Mouse (Mus musculus) cerebellum, adult 18-20 months (tissue): ENCODE data around the gene Commd3.

ENCODE experiments used
- DNase-seq, 2 experiments: peaks; one replicate each; pipeline ENCODE4 v3.0.0; 2021

Commd3 gene

DNA sequence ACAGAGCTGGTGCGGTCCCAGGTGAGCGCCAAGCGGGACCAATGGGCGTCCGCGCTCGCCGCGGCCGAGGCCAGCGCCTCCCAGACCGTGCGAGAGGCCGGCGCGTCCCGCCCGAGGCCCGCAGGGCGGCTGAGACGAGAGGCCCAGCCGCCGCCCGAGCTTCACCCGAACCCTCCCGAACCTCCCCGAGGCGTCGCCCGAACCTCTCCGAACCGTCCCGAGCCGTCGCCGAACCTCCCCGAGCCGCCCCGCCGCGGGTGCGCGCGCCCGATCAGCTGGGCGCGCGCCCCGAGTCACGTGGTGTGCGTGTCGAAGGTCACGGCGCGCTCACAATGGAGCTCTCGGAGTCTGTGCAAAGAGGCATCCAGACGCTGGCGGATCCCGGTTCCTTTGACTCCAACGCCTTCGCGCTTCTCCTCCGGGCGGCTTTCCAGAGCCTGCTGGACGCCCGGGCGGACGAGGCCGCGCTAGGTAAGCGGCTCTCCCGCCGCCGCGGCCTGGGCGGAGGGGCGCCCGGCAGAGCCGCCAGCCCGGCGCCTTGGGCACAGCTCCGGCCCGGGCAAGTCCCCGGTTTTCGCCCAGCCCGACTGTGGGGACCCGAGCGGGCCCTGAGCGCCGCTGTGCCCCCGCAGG is at the start of gene Commd3:
TSS of gene Commd3 (plus strand) at position 252 of the 633 bp plus-strand sequence.
- DNase-seq, result peak; percentile 90 to 98

DNA sequence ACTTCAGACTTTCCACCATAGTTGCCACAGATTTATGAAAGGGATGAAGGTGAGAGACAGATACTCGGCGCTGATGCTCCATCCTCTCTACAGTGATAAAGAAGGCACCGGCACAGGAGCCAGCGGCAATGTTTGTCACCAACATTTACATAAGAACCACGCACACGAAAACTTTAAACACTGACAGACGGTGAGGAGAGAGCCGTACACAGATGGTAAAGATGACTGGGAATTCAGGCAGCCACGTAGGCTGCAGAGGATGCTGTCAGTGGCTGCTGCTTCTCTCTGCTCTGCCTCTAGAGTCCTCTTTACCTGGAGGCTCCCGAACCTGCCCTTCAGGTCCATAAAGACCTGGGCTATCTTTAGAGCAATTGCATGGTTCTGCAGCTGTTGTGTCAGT is 49.0 kb upstream of the Commd3 start:
- DNase-seq, result no peak

DNA sequence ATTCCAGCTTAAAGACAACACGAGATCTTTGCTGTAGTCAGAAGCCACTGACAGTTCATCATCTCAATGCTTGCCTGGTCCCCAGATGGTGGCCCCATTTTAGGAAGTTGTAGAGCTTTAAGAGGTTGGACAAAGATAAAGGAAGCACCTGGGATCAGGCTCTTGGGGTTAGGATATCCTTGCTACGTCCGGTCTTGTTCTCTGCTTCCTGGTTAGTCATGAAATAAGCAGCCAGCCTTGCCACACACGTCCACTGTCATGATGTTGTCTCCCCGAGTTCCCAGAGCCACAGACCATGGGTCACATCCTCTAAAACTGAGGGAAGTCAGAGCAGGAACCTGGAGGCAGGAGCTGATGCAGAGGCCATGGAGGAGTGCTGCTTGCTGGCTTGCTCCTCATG is 41.6 kb upstream of the Commd3 start:
- no peak for DNase-seq

DNA sequence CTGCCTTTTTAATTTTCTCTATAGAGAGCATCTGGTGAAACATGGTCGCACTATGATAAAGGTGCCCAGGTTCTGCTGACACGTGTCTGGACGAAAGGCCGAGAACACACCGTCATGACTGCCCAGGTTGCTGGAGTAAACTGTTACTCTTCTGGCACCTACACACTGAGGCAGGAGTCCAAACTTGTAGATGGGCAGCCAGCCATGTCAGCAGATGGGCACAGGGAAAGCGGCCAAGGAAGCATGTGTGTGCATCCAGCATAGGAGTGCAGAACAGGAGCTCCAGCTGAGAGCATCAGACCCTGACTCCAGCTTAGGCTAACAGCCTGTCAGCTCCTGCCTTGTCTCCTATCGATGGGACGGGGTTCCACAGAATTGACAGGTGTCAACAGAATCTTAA is 37.1 kb upstream of the Commd3 start:
- DNase-seq, result peak; percentile 93 to 99

DNA sequence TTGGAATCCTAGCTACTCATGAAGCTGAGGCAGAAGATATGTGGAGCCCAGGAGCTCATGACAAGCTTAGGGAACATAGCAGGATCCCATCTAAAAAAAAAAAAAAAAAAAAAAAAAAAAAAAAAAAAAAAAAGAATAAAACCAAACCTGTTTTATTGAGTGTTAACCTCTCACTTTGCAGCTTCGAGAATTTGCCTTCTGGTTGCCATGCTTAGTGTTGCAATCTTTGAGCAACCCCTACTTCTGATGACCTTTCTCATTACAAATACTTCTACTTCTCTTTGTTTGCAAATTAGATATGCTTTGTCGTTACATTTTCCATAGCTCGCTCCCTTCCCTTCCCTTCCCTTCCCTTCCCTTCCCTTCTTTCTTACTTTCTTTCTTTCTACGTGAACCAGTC is 23.6 kb upstream of the Commd3 start:
- DNase-seq, result no peak

DNA sequence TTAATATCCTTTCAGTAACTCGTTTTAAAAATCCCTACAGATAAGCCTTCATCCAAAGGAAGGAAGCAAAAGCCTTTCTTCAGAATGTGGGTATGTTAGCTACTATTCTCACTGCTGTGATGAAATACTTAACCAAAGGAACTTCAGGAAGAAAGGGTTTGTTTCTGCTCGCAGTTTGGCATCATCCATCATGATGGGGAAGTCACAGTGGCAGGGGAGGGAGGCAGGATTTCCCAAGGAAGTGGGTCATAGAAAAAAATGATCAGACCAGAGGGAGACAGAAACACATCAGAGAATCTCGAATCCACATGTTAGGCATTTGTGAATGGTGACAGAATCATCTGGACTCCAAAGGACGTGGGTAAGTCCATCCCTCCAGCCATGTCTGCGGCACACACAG is 17.4 kb upstream of the Commd3 start:
- no peak for DNase-seq

DNA sequence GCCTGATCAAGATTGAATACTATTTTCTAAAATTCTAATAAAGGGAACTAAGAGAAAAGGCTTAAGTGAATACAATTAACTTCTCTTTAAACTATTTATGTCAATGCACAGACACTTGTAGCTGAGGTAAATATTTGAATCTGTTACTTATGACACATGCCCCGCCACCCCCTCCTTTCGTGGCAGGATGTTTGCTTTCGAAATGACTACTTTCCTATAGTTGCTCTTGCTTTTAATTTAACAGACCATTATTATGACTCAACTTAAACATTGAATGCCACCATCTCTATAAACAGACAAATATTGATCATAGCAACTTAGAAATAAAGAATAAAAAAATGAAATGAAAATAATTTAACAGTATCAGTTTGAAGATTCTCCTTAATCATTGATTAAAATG is 8.2 kb upstream of the Commd3 start:
- DNase-seq, result no peak

DNA sequence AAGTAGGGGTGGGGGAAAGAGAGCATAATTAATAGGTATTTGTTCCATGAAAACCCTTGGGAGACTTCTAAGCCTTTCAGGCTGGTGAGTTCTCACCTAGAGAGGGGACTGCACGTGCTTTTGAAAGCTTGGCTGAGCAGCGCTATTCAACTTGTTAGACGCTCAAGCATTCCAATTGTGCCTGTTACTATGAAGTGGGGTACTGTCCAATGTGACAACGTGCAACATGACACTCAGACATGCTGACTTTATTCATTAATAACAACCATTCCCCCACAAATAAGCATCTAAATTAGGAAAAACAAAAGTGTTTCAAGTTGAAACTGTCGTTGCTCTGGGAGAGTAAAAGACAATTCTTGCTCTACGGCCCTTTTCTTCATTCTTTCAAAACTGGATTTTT is 1.1 kb upstream of the Commd3 start:
- DNase-seq, result no peak

DNA sequence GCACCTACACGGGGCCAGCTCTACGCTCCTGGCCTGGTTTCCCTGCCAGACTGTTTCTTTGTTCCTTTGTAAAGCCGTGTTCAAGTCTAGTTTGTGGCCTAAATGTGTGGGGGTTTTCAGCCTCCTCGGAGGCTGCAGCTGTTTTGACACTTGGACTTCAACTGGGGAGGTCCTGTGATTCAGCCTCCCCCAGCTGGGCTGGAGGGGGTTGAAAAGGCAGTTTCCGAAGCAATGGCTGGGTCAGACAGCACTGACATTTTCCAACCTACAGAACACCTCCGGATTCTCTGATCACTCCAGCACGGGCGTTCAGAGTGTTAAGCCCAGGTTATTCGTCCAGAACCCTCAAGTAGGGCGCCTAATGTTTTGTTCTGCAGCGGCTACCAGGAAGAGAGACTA is 581 bp downstream of the Commd3 start:
- DNase-seq, result peak in 1 of 2 experiments; percentile 23

DNA sequence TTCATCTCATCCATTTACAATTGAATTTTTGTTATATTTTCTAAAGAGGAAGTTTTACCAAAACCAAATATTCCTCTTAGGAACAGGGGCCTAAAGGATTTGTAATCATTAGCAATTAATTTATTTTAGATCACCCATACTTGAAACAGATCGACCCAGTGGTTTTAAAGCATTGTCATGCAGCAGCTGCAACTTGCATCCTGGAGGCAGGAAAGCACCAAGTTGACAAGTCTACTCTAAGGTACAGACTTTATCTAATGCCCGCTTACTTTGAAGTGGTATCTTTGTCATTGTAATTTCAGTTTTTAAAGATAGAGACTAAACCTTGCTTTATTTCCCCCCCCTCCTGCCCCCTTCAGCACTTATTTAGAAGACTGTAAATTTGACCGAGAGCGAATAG is 1.6 kb downstream of the Commd3 start:
- no peak for DNase-seq

DNA sequence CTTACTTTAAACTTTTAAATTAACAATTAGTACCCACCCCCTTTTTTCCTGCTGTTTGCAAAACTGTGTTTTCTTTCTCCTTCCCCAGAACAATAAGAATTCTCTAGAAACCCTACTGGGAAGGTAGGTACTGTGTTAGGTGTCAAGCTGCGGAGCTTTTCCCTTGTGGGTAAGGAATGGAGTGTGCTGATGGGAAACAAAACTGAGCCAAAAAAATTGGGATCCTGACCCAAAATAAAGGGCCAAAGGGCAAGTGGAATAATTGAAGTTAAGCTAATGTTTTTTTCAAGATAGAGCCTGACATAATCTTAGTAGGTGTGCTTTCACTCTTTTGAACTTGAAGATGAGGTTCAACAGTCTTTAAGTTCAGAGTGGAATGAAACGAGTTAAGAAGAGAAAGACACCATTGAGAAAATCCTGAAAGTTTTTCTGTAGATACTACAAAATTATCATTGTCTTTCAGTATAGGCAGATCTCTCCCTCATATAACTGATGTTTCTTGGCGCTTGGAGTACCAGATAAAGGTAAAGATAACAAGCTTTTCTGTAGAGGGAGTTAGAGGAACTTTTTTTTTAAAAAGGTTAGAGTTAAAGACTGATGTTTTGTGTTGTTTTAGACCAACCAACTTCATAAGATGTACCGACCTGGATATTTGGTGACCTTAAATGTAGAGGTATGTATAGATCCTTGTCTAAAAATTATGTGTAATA is 2.2 kb downstream of the Commd3 start:
- DNase-seq, result no peak

DNA sequence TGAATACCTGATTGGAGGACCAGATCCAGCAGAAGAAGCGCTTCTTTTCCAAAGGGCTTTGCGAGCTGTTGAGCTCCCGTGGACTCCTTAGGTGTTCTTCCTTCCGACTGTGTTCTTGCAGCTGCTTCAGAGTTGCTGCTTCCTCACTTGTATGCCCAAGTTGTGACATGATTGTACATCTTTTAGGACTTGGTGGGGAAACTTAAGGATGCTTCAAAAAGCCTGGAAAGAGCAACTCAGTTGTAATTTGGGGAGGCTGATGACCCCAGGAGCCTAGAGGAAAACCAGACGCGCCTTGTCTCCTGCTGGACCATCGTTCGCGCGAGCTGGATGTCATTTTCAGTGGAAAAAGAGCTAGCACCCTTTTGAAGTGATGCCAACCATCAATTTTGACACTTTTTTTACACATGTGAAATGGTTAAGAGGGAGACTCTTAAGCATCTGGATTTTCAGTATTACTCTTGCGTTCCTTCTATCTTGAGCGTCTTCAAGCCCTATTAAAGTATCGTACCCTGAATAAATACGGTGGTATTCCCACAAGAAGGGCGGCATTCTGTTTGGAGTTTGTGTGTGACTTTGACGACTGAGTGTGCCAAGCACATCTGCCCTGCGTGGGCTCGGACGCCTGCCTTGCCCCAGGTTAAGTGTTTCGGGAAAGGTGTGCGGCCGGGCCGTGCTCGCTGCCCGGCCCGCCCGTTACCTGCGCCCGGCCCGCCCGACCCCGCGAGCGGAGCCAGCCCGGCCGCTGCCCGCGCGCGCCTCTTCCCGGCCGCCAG is 3.7 kb downstream of the Commd3 start:
- no peak for DNase-seq

DNA sequence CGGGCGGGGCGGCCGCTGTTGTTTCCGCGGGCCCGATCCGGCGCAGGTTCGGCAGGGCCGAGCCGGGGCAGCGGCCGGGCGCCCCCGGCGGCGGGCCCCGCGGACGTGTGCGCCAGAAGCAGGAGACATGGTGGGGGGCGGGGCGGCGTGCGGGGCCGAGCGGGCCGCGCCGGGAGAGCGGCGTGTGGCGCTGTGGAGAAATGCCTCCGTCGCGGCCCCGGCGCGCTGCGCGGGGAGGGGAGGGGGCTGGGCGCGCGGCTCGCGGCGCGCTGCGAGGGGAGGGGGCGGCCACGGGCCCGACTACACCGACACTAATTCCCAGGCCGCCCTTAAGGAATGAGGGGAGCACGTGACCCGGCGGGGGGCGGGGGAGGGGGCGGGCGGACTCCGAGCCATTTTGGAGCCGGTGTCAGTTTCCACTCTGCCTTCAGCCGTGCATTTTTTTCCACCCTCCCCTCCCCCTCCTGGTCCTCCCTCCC is 4.3 kb downstream of the Commd3 start:
- DNase-seq, result peak; percentile 68 to 84

DNA sequence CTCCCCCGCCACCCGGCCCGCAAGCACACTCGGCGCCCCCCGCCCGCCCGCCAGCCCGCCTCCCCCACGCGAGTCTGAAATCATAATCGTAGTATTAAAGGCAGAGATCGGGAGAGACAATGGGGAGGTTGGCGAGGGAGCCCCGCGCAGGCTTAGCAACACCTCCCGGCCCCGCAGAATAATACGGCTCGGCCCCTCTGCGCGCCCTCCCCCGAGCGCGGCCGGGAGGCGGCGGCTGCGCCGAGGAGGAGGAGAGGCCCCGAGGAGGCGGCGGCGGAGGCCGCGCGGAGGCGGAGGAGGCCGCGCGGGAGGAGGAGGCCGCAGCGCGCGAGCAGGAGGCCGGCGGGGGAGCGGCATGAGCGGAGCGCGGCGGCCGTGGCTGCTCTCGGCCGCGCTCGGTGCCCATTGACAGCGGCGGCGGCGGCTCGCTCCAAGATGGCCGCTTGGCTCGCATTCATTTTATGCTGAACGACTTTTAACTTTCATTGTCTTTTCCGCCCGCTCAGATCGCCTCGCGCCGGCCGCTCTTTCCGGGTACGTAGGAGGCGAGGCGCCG is 4.8 kb downstream of the Commd3 start, which contains the start of gene Bmi1:
TSS of gene Bmi1 (plus strand) at position 83 of the 556 bp plus-strand sequence.
- DNase-seq, result peak; percentile 70 to 84

DNA sequence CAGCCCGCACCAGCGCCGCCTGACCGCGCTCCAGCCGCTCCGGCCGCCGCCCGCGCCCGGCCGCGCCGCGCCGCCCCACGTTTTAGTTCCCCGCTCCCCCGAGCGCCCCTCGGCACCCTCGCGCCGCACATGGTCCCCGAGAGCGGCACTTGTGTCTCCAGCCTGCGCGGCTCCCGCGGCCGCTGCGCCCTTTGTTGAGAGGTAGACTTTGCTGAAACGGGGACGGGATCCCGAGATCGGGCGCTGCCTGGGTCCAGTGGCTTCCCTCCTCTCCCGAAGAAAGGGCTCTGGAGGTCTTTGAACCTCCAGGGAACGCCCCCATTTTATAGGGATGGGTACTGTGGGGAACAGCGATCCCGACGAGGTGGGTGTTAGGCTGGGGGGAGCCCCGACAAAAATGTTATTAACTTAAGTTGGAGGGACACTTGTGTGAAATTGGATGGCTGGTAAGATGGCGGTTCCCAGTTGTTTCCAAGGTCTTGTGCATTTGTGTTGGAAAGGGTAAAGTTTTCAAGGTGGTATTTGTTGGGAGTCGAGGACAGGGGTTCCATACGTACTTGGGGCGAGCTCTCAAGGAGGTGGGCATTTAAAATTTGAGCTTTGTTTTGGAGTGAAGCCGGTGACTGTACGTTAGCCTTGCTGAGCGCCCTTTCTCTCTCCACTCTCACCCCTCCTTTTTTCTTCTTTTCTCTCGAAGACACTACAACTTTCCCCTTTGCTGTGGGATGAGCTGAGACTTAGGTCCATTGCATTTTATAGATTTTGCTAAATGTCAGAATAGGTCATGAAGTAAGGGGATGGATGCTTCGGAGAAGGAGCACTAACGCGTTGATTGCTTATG is 5.7 kb downstream of the Commd3 start:
- peak; percentile 52 to 71 for DNase-seq

DNA sequence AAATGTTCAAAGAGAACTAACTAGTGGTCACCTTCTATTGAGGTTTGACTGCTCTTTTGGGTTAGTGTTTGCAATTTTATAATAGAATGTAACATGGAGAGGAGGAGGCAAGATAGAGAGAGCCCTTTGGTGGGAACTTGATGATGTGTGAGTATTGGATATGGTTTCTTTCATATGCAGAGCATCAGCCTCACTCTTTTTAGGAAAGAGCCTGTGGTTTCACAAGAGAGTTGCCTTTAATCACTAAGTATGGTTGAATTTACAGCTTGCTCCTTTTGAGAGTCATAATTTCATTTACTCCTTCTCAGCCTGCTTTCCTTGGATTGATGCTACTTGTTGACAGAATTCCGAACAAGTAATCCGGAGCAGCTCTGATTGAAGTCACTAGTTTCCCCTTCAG is 7.5 kb downstream of the Commd3 start:
- DNase-seq, result no peak

DNA sequence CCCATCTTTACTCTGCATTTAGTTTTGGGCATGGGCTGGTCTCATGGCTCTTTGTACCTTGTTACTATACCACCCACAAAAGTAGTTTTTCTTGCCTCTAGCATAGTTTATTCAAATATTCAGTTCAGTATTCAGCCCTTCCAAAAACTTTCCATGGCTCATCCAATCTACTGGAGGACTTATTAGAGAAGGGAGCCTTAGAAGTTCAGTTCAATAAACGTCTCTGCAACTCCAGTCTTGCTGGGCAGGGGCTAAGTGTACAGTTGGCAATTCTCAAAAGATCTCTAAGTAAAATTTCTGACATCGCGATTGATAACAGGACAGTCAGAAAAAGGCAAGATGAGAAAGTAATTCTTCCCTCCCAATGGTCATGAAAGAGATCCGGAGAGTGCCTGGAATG is 8.3 kb downstream of the Commd3 start:
- no peak for DNase-seq

DNA sequence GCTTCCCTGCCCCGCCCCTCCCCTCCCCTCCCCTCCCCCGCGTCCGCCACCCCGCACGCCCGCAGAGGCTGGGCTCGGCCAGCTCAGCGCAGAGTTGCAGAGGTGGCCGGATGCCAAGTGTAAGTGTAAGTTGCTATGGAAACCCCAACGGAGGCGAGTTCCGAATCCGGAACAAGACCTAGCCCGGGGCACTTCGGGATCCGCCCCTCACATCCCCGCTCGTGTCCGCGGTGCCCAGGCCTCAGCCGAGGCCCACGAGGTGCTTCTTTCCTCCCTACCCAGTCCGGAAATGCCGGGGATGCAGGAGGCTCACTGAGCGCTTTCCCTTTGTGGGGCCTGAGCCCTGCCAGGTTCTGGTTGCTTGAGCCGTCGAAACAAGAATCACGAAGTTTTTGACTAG is 8.8 kb downstream of the Commd3 start:
- DNase-seq, result peak in 1 of 2 experiments; percentile 39

DNA sequence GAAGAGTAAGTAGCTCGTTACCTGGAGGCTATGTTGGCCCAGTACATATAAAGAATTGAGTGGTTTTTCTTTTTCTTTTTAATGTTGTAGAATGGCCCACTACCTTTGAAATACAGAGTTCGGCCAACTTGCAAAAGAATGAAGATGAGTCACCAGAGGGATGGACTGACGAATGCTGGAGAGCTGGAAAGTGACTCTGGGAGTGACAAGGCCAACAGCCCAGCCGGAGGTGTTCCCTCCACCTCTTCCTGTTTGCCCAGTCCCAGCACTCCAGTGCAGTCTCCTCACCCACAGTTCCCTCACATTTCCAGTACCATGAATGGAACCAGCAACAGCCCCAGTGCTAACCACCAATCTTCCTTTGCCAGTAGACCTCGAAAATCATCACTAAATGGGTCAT is 11.9 kb downstream of the Commd3 start:
- DNase-seq, result no peak

DNA sequence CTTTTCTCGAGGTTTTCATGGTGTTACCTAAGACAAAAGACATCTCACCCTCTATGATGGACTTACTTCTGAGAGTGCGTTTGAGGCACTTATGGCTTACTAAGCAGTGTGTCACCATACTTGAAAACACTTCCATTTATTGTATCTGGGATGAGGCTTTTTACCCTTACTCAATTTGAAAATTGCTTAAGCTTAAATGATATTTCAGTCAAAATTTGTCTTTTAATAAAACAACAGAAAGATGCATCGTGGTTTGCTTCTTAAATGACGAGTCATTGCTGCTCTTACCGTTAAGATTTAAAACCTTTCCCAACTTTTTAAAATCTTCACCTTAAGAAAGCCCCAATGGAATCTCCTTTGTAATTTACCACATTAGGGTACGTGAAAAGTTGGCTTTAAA is 14.2 kb downstream of the Commd3 start:
- DNase-seq, result no peak

DNA sequence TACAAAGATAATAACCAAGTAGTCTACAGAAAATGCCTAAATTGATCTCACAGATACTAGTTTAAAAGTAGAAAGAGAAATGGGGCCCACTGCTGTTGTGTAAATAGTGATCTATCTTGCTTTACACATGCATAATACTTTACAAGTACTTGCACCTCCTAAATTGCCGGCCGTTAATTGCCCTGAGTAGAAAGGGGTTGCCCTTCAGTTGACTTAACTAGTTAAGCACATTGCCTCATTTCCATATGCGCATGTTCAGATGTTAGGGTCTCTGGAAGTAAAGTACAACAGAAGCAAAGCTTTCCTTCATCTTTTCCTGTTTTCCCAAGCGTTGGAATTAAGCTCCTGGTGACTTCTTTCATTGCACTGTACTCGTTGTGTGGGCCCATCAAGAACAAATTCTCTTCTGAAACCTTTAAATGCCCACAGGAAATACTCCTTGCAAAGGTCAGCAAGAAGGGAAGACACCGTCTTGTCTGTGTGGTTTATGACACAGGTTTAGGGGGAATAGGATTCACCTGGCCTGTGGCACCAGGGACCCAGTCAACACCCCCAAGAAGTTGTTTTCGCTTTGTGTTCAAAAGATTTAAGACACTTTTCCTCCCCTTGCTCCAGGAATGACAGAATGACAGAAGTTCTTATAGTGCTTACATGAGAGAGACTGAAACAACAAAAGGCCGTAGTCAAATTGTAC is 14.8 kb downstream of the Commd3 start:
- no peak for DNase-seq

DNA sequence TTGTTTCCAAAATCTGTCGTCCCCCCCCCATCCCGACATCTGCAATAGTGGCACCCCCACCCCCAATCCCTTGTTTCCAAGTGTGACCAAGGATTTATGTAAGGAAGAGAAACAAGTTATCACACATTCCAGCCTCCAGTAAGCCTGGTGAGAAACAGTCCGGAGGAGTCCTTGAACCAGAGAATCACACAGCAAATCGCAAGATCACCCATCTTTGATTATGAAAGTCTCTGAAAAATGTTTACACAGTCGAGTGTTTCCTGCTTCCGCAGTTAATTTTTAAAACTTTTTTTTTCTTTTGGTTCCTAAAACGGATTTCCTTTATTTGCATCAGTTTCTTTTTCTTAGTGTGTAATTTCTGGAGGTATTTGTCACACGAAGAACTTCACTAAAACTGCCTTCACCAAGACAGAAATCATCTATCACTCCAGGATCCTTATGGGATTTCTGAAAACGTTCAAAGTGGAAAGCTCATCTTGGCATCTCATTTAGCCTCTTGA is 15.5 kb downstream of the Commd3 start:
- DNase-seq, result no peak
